ENCODE assay signal across 8 mouse cellular contexts in genomic region chr10:117434871-117435733, GRCm38 (mm10). TPM values are rescaled to one million over a fixed set of nuclear protein-coding genes. Genes with fewer than 3 reads are reported as not detected.
DNase-seq lines count a peak whose midpoint lies in the region; ATAC-seq and TF ChIP-seq lines count a peak whose summit lies in the region.

No protein-coding gene starts in this region.

- no peaks in the 10 kb centered on the region; the same call in 1 of the 2 replicates for H3K4me1 ChIP-seq in hindbrain, embryonic 11.5 days (replicated peaks; ENCODE audit: control insufficient read depth, insufficient read depth, low read length)
- H3K4me1 ChIP-seq in lung, postnatal 0 days (ENCODE audit: insufficient read depth, low read depth, low read length): no peaks in the 10 kb centered on the region

- peak; percentile 98 for TF ChIP-seq CTCF in lung, postnatal 0 days (IDR thresholded peaks at IDR 0.05)

- WGBS in hindbrain, embryonic 11.5 days: 19% methylated on average over 33 of the region's 33 CpGs
- WGBS in lung, postnatal 0 days: 3% methylated on average over 33 of the region's 33 CpGs

- peak; percentile 71 for ATAC-seq in hindbrain, embryonic 11.5 days (ENCODE audit: low FRiP score)
- peak; percentile 84 for ATAC-seq in lung, postnatal 0 days

- H3K9ac ChIP-seq in hindbrain, embryonic 11.5 days (ENCODE audit: low read depth, low read length): no peak overlapping the region
- no peak overlapping the region for H3K9ac ChIP-seq in lung, postnatal 0 days (replicated peaks; ENCODE audit: low read depth)

- no peaks in the 10 kb centered on the region for H3K36me3 ChIP-seq in hindbrain, embryonic 11.5 days (ENCODE audit: control insufficient read depth, insufficient read depth, low read length)
- H3K36me3 ChIP-seq in lung, postnatal 0 days (ENCODE audit: insufficient read depth, low read length): no peaks in the 10 kb centered on the region

- no peak overlapping the region for H3K27ac ChIP-seq in hindbrain, embryonic 11.5 days (ENCODE audit: low read depth, low read length)
- 0 out of 2 replicates have a peak overlapping the region, but pooled peaks have one; percentile 1 for H3K27ac ChIP-seq in lung, postnatal 0 days (ENCODE audit: low read length)

- H3K27me3 ChIP-seq in hindbrain, embryonic 11.5 days (ENCODE audit: control insufficient read depth, insufficient read depth, low read length): no peaks in the 10 kb centered on the region
- no peaks in the 10 kb centered on the region for H3K27me3 ChIP-seq in lung, postnatal 0 days (replicated peaks; ENCODE audit: insufficient read depth, low read length)

- peak; percentile 98 for DNase-seq in MN1 (ENCODE audit: low spot score)
- peak; percentile 82 for DNase-seq in cerebellum, adult 9-11 months
- DNase-seq in frontal cortex, adult 2 months (ENCODE audit: extremely low spot score in 1 of 2, low spot score in 1 of 2): peak; percentile 63 to 94
- peak; percentile 97 for DNase-seq in hindbrain, embryonic 11.5 days (ENCODE audit: low spot score)
- DNase-seq in layer of hippocampus, adult 9-11 months: peak; percentile 84
- DNase-seq in lung, postnatal 0 days (ENCODE audit: low spot score): peak; percentile 92
- peak; percentile 76 for DNase-seq in ovary, postnatal 10 days (ENCODE audit: low spot score)
- peak; percentile 90 for DNase-seq in thymus, postnatal 0 days (ENCODE audit: low spot score)

- H3K9me3 ChIP-seq in hindbrain, embryonic 11.5 days (ENCODE audit: control insufficient read depth, low read length): no peaks in the 10 kb centered on the region
- no peaks in the 10 kb centered on the region for H3K9me3 ChIP-seq in lung, postnatal 0 days (ENCODE audit: low read length)

- H3K4me3 ChIP-seq in hindbrain, embryonic 11.5 days (ENCODE audit: low read depth, low read length): no peak overlapping the region
- peak overlapping the region; percentile 18; the same call in 1 of the 2 replicates for H3K4me3 ChIP-seq in lung, postnatal 0 days (ENCODE audit: low read depth, low read length)

- H3K4me2 ChIP-seq in hindbrain, embryonic 11.5 days (replicated peaks; ENCODE audit: low read depth, low read length): peak overlapping the region; percentile 32
- peak overlapping the region; percentile 45 for H3K4me2 ChIP-seq in lung, postnatal 0 days (replicated peaks; ENCODE audit: low read depth, low read length)

- no peak for TF ChIP-seq EP300 in lung, postnatal 0 days (IDR thresholded peaks at IDR 0.05)

RNA-seq across cellular contexts. Expression of gene Cpsf6, which starts 55.3 kb away (rescaled TPM):
- polyA plus RNA-seq in frontal cortex, adult 2 months (2012; rRNA removed): 64.5 and 68.6 TPM in 2 replicates
- polyA plus RNA-seq in hindbrain, embryonic 11.5 days (2014; fragmentation: Nextera tagmentation; extraction: Ambion mirVana): 230 and 231 TPM in 2 replicates
- 61.0 and 67.6 TPM in 2 replicates for polyA plus RNA-seq in lung, postnatal 0 days (2015; fragmentation: Nextera tagmentation; extraction: Ambion mirVana)
- polyA plus RNA-seq in thymus, postnatal 0 days (2015; fragmentation: Nextera tagmentation; extraction: Ambion mirVana): 154 and 161 TPM in 2 replicates
